Mouse (Mus musculus): ENCODE data around the gene Rpl37a.

Rpl37a gene

DNA sequence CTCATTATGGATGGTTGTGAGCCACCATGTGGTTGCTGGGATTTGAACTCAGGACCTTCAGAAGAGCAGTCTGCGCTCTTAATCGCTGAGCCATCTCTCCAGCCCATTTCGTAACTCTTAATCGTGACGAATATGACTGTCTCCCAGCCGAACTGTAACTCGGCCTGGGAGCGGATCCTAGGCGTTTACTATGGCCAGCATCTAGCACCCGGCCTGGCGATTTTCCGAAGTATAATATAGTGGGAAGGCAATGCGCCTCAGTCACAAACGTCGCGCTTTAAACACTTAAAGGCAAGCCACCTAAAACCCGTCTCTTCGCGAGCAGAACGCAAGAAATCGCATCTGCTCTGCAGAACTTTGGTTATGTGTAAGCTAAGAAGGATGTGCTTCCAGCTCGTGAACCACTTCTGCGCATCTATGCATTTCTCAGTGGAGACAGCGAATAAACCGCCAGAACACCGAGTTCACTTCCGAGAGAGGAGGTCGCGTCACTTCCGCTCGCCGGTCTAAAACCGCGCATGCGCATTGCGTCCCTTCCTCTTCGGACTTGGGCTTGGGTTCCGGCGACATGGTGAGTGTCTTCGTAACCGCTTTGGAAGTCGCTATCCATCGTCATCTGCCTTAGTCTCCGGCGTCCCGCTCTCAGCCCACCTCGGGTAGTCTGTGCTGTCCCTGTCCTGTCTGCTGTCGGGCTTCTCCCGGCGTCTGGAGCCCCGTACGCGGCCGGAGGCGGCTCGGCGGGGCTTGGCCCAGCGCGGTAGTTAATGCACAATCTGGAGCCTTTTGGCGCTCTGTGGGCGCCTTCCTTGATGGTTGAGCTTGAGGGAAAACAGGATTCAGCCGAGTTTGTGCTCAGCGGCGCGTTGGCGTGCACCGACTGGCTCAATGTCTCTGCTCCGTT, at the start of gene Rpl37a:
Gene Rpl37a, plus strand, starts transcription at position 538 of the 901 bp plus-strand sequence.
- peak; percentile 96 for DNase-seq (ENCODE audit: low read depth, low spot score)

GRCm38 (mm10) chr1:72673070-72673469, 38.0 kb upstream of the Rpl37a start:
- no peak for DNase-seq (ENCODE audit: low read depth, low spot score)

DNA sequence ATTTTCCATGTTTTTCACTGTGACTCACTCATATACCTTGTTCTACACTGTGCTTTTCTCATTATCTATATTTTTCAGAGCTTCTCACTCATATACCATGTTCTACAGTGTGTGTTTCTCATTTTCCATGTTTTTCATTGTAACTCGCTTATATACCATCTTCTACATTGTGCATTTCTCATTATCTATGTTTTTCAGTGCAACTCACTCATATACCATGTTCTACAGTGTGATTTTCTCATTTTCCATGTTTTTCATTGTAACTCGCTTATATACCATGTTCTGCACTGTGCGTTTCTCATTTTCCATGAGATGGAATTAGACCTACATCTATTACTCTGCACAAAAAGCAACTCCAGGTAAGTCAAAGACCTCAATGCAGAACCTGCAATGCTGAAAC, 14.8 kb upstream of the Rpl37a start:
- no peak for DNase-seq (ENCODE audit: low read depth, low spot score)

GRCm38 (mm10) chr1:72698651-72699050, 12.4 kb upstream of the Rpl37a start:
- no peak for DNase-seq (ENCODE audit: low read depth, low spot score)

- no peak for DNase-seq (ENCODE audit: low read depth, low spot score)
Observed at GRCm38 (mm10) chr1:72700479-72700878, 10.6 kb upstream of the Rpl37a start, which contains the start of gene Ankar. Gene Ankar (minus strand): TSS chr1:72700579.

GRCm38 (mm10) chr1:72707525-72707924, 3.6 kb upstream of the Rpl37a start:
- no peak for DNase-seq (ENCODE audit: low read depth, low spot score)

- DNase-seq (ENCODE audit: low read depth, low spot score): no peak
Observed at GRCm38 (mm10) chr1:72711684-72712083, 594 bp downstream of the Rpl37a start.

GRCm38 (mm10) chr1:72714547-72714946, 3.5 kb downstream of the Rpl37a start:
- DNase-seq (ENCODE audit: low read depth, low spot score): no peak

DNA sequence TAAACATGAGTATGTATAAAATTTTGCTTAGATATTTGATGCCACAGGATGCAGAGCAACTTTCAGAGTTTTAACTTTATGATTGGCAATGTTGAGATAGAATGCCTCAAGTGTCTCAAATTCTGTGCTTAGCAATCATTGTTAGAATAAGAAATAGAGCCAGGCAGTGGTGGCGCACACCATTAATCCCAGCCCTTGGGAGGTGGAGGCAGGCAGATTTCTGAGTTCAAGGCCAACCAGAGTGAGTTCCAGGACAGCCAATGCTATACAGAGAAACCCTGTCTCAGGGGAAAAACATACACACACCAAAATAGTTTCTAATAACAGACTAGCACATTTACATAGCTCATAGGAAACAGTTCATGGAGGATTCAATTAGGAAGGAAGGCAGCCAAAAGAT, 4.0 kb downstream of the Rpl37a start:
- no peak for DNase-seq (ENCODE audit: low read depth, low spot score)

GRCm38 (mm10) chr1:72715593-72716361, 4.7 kb downstream of the Rpl37a start:
- DNase-seq (ENCODE audit: low read depth, low spot score): no peak

- DNase-seq (ENCODE audit: low read depth, low spot score): no peak
Observed at GRCm38 (mm10) chr1:72716421-72716820, 5.3 kb downstream of the Rpl37a start.

- DNase-seq (ENCODE audit: low read depth, low spot score): peak; percentile 46
Observed at GRCm38 (mm10) chr1:72716926-72717325, 5.8 kb downstream of the Rpl37a start.

- DNase-seq (ENCODE audit: low read depth, low spot score): no peak
Observed at GRCm38 (mm10) chr1:72717540-72717939, 6.5 kb downstream of the Rpl37a start.

GRCm38 (mm10) chr1:72718846-72719245, 7.8 kb downstream of the Rpl37a start:
- peak; percentile 33 for DNase-seq (ENCODE audit: low read depth, low spot score)

DNA sequence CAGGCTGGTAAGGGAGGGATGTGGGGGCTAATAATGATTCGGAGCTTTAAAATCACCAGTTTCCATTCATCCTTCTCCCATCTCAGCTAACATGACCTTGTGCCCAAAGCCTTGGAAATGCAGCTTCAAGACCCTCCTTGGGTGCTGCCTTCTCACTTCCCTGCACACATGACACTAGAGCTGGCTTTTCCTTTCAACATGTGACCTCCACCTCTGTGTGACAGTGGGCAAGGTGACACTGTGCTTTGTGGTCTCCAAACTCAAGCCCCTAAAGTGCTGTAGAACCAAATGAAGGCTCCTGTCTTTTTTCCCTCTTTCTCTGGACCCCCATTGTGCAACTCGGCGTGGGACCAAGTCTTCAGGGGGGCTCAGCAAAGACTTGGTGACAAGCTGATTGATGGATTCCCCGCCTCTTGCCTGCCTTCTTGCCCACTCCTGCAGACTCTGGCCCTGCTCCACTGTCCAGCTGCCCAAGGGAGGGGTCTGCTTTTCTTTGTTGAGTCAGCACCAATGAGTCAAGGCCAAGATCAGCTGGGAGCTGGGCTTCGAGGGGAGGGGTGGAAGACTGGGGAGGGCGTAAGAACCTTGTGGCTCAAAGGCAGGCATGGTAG, 9.1 kb downstream of the Rpl37a start:
- no peak for DNase-seq (ENCODE audit: low read depth, low spot score)

GRCm38 (mm10) chr1:72722646-72723045, 11.6 kb downstream of the Rpl37a start:
- DNase-seq (ENCODE audit: low read depth, low spot score): no peak

GRCm38 (mm10) chr1:72724354-72724753, 13.3 kb downstream of the Rpl37a start:
- no peak for DNase-seq (ENCODE audit: low read depth, low spot score)

DNA sequence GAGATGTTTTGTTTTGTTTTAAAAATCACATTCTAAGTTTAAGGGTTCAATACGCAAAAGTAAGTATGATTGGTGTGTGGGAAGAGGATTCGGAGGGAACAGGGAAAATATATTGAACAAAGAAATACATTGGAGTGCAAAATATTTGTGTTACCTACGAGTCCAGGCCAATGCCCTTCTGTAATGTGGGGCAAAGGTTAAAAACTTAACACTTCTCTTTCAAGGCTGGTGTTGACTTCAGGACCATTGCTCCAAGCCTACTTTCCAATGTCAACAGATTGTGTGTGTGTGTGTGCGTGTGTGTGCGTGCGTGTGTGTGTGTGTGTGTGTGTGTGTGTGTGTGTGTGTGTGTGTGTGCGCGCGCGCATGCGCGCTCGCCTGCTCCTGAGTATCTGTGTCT, 14.9 kb downstream of the Rpl37a start:
- no peak for DNase-seq (ENCODE audit: low read depth, low spot score)

GRCm38 (mm10) chr1:72728781-72729180, 17.7 kb downstream of the Rpl37a start:
- DNase-seq (ENCODE audit: low read depth, low spot score): no peak

DNA sequence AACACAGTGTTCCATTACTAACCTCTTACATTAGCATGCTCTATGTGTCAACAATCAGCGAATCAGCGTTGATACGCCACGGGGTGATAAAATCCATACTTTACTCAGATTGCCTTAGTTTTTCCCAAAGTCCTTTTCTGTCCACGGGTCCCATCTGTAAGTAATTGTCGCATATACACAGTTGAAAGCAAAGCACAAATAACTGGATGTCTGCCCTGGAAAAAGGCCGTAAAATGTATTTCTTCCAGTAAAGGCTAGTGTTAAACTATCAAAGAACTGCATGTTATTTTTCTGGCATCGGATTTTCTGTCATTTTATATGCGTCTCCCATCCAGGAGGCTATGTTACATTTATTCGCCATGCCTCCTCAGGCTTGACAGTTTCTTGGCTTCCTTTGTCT, 19.0 kb downstream of the Rpl37a start:
- no peak for DNase-seq (ENCODE audit: low read depth, low spot score)

- no peak for DNase-seq (ENCODE audit: low read depth, low spot score)
Observed at GRCm38 (mm10) chr1:72733191-72733691, 22.2 kb downstream of the Rpl37a start.
